Mouse (Mus musculus): ENCODE measurements around the gene Gm5089. TPM values are rescaled to one million over a fixed set of nuclear protein-coding genes. Genes with fewer than 3 reads are reported as not detected.
A peak's percentile ranks its signal among the peaks of the same experiment; 100 is the strongest.

Gm5089 gene
- total RNA-seq, 4 experiments from 2014 or later, result 0.19 to 0.59 (median 0.41) TPM; not detected in 1

GRCm38 (mm10) chr14:122427204-122427560, 23.7 kb downstream of the Gm5089 start:
- DNase-seq (ENCODE audit: low spot score in 2 of 2), result no peak

- no peak for DNase-seq (ENCODE audit: low spot score in 2 of 2)
Observed at GRCm38 (mm10) chr14:122426529-122427203, 24.2 kb downstream of the Gm5089 start.

- DNase-seq (ENCODE audit: low spot score in 2 of 2), result no peak
Observed at GRCm38 (mm10) chr14:122424441-122424840, 26.5 kb downstream of the Gm5089 start.

GRCm38 (mm10) chr14:122416166-122416771, 34.6 kb downstream of the Gm5089 start:
- DNase-seq (ENCODE audit: low spot score in 2 of 2), result no peak

GRCm38 (mm10) chr14:122414786-122415185, 36.1 kb downstream of the Gm5089 start:
- no peak for DNase-seq (ENCODE audit: low spot score in 2 of 2)

DNA sequence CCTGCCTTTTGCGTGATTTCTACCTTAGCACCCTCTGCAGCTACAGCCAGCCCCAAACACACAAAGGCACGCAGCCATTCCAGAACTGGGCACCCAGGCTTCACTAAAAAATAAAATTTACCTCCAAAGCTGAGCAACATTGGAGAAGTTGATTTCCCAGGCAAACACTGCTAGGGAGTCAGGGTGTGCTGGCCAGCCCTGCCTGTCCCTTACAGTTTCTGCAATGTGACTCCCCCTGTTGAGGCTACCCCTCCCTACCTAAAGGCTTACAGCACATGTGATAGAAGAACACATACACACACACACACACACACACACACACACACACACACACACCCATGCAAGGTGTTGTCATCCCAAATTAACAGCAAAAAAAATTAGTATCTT, 37.4 kb downstream of the Gm5089 start:
- DNase-seq (ENCODE audit: low spot score in 2 of 2), result no peak

- DNase-seq (ENCODE audit: low spot score in 2 of 2), result no peak
Observed at GRCm38 (mm10) chr14:122412841-122413541, 37.9 kb downstream of the Gm5089 start.

- DNase-seq (ENCODE audit: low spot score in 2 of 2), result peak; percentile 12 to 20
Observed at GRCm38 (mm10) chr14:122406541-122407219, 44.2 kb downstream of the Gm5089 start.

DNA sequence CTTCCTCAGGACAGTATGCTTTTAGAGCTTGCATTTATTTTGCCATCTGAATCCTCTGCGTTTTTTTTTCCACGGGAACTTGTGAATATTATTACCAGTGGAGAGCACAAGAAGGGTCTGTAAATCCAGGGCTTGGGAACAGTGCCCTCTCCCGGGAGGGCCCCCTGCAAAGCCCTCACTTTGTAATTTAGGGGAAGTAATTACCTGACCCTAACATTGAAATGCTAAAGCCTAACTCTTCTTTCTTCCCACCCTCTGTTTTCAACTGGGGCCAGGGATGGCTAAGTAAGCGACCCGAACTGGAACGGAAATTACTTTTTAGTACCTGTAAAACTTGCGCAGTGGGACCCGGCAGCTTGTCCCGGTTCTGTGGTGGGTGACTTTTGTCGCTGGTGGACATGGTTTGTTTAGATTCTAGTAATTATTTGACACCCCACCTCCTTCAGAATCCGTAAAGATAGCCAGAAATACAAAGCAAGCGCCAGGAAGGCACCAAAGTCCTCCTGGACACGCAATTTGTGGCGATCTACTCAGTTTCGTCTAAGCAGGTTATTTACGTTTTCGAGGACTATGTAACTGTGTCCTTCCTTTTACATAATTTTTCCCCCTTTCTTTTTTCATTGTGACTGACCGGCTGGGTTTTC, 44.9 kb downstream of the Gm5089 start:
- DNase-seq (ENCODE audit: low spot score in 2 of 2), result no peak

- no peak for DNase-seq (ENCODE audit: low spot score in 2 of 2)
Observed at GRCm38 (mm10) chr14:122405236-122405635, 45.7 kb downstream of the Gm5089 start.

- no peak for DNase-seq (ENCODE audit: low spot score in 2 of 2)
Observed at GRCm38 (mm10) chr14:122404596-122405154, 46.2 kb downstream of the Gm5089 start.

DNA sequence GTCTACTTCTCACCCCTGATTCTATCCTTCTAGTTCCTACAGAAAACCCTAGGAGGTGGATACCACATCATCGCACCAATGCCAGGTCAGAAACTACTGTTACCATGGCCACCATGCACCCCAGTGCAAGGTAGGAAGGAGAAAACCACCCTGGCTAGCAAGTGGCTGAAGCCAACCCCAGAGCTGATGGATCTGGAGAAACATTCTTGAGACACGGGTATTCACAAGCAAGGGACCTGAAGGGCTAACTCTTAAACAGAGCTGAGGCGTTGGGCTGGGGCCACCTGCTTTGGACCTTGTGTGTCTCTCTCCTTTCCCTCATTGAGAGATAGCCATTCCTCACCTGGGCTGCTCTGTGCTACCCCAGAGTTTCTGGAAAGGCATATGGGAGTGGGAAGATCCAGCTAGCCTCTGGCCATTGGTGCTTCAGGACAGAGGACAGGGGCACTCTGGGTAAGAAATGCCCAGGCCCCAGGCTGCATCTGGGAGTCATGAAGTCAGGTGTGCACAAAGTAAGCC, 47.4 kb downstream of the Gm5089 start:
- no peak for DNase-seq (ENCODE audit: low spot score in 2 of 2)

DNA sequence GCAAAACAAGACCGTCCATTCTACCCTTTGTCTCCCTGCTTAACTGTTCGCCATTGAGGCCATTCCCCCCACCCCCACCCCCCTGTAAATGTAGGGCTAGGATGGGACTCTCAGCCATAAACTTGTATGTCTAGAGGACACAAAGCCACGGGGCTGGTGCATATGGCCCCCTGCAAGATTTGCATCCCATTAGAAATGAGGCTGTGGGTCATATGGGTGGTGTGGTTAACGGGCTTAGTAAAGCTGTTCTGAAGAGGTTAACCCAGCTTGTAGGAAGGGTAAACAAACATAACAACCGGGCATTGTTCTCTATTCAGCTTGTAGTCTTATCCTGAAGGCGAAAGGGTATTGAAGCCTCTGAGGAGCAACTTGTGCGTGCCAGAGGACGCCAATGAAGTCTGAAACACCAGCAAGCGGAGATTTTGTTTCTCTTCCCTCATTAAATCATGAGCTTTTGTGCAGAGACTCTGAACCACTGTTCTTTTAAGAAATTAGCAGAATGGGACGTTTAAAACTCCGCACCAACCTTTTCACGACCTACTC, 48.1 kb downstream of the Gm5089 start:
- no peak for DNase-seq (ENCODE audit: low spot score in 2 of 2)

- DNase-seq (ENCODE audit: low spot score in 2 of 2), result no peak
Observed at GRCm38 (mm10) chr14:122401886-122402285, 49.0 kb downstream of the Gm5089 start.

DNA sequence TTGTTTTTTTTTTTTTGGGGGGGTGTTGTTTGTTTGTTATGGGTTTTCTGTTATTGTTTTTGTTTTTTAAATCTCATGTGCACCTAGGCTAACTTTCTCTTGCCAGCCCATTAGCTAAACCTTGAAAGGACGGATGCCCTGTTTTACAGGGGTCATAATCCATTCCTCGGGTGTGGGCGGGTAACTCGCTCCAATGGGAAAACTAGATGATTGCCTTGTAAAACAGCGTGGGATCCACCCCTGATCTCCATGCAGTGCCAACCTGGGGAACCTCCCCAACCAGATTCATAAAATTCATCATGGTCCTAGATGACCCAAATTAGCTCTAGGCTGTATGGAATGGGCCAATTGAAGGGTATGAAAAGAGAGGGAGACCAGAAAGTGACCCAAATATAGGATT, 51.0 kb downstream of the Gm5089 start:
- DNase-seq (ENCODE audit: low spot score in 2 of 2), result no peak

- DNase-seq (ENCODE audit: low spot score in 2 of 2), result no peak
Observed at GRCm38 (mm10) chr14:122398676-122399075, 52.2 kb downstream of the Gm5089 start.

DNA sequence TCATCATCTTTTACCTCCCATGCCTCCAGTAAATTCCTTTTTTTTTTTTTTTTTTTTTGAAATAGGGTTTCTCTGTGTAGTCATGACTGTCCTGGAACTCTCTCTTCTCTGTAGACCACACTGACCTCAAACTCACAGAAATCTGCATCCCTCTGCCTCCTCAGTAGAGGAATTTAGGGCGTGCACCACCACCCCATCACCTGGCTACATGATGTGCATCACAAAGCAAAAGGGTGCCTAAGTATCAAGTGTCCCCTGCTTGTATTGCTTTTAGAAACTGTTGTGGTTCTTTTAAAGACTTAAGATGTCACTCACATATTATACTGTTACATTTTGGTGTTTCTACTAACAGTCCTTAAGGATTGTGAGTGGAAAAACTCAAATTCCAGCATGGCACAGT, 57.8 kb downstream of the Gm5089 start:
- DNase-seq (ENCODE audit: low spot score in 2 of 2), result no peak

DNA sequence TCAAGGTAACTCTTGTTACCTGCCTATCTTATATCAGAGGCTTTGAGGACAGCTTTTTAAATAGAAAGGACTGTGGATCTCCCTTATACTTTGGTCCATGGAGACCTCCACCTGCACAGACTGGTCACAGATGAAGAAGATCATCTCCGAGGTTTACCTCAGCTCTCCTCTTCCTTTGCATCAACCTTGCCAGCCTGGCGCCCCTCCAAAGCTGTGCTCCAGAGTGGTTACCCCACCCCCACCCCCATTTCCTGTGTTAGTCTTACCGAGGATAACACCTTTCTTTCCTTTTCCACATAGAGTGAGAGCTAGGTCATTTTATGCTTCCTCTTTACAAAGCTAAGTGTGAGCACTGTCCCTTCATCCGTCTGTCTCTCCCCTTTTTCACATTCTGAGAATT, 60.0 kb downstream of the Gm5089 start:
- DNase-seq (ENCODE audit: low spot score in 2 of 2), result no peak

DNA sequence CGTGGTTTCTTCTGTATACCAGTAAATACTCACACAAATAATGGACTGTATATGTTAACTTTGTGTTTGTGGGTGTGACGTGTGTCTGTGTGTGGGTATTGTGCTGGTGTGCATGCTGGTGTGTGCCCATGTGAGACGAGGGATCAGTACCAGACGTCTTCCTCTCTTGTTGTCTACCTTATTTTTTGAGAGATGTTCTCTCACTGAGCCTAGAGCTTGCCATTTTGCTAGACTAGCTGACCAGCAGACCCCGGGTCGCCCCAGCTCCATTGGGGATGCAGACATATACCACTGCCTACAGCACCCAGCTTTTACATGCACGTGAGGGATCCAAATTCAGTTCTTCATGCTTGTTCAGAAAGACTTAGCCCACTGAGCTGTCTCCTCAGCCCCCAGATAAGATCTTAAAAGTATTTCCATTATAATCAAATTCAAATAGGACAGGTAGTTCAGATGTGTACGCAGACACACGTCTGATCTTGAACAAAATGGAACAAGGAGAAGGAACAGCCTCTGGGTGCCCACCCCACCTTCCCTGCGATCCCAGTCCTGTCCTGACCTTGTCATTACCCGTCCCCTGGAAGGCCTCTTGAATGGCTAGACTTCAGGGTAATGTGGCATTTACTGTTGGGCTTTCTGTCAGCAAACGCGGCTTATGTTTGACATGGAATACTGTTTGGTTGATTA, 61.1 kb downstream of the Gm5089 start:
- DNase-seq (ENCODE audit: low spot score in 2 of 2), result no peak

DNA sequence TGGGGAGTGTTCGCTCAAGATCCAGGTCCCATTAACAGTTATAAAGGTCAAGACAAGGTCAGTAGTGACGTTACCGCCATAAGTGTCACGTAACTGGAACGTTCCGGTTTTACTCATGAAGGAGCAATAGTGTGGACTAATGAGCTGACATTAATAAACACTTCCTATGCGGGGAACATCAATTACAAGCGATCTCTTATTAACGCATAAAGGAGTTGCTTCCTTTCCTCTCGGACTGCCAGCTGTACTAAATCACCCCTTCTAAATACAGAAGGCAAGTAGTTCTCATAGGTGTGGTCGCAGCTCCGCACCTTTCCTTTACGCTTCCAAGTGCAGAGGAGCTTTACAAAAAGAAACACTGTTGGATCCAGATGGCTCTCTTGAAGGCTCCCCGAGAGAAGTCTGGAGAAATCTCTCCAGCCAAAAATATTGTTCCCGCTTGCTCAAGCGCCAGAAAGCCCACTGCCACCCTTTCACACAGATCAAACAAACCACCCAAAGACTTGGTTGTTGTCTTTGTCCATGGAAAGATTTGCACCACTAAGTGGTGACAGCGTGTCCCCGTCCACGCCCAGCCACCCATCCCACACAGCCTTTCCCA, 62.4 kb downstream of the Gm5089 start:
- DNase-seq (ENCODE audit: low spot score in 2 of 2), result no peak
